12 mouse cellular contexts compared by ENCODE assay signal in genomic region chr10:112315136-112315535, GRCm38 (mm10). TPM values are rescaled to one million over a fixed set of nuclear protein-coding genes. Genes with fewer than 3 reads are reported as not detected.
A peak's percentile ranks its signal among the peaks of the same experiment; 100 is the strongest.
DNase-seq lines count a peak whose midpoint lies in the region; ATAC-seq lines count a peak whose summit lies in the region.
"Had no signal": no experiment of that assay in that cellular context is flagged by ENCODE, and none has a peak within 500 bp of the region (broad histone marks: within the 10 kb centered on the region; RNA-seq: fewer than 3 reads in every experiment).

No protein-coding gene starts in this region.

- no peaks in the 10 kb centered on the region for H3K9me3 ChIP-seq in hindbrain, embryonic 16.5 days (ENCODE audit: control insufficient read depth, low read length)
- no peaks in the 10 kb centered on the region for H3K9me3 ChIP-seq in neural tube, embryonic 14.5 days (ENCODE audit: control insufficient read depth, low read length)
- H3K9me3 ChIP-seq in liver, embryonic 11.5 days (ENCODE audit: control insufficient read depth, low read length), result no peaks in the 10 kb centered on the region
- H3K9me3 ChIP-seq: G1E; liver, embryonic 13.5 days had no signal

- peak; percentile 81 for ATAC-seq in hindbrain, embryonic 16.5 days
- ATAC-seq in neural tube, embryonic 14.5 days (ENCODE audit: low read depth), result peak; percentile 48; the same call in 1 of the 2 replicates
- no peak for ATAC-seq in liver, embryonic 11.5 days (replicated peaks; ENCODE audit: low FRiP score)
- ATAC-seq: intestine, embryonic 16.5 days had no signal

- peak overlapping the region; percentile 31; the same call in 1 of the 2 replicates for H3K9ac ChIP-seq in hindbrain, embryonic 16.5 days (ENCODE audit: low read depth, low read length)
- H3K9ac ChIP-seq in neural tube, embryonic 14.5 days (replicated peaks; ENCODE audit: low read depth, low read length), result no peak overlapping the region; the same call in 1 of the 2 replicates
- no peak overlapping the region for H3K9ac ChIP-seq in liver, embryonic 11.5 days (ENCODE audit: low read depth, low read length)
- H3K9ac ChIP-seq: liver, embryonic 13.5 days had no signal

- WGBS in hindbrain, embryonic 16.5 days, result 18% methylated on average over 11 of the region's 11 CpGs
- WGBS in neural tube, embryonic 14.5 days, result 17% methylated on average over 11 of the region's 11 CpGs
- 64% methylated on average over 11 of the region's 11 CpGs for WGBS in liver, embryonic 11.5 days

- no peaks in the 10 kb centered on the region for H3K36me3 ChIP-seq in hindbrain, embryonic 16.5 days (ENCODE audit: control insufficient read depth, insufficient read depth, low read length)
- H3K36me3 ChIP-seq in neural tube, embryonic 14.5 days (ENCODE audit: control insufficient read depth, insufficient read depth, low read length), result no peaks in the 10 kb centered on the region
- no peaks in the 10 kb centered on the region for H3K36me3 ChIP-seq in liver, embryonic 11.5 days (ENCODE audit: control insufficient read depth, insufficient read depth, low read length)
- H3K36me3 ChIP-seq: G1E; liver, embryonic 13.5 days had no signal

- H3K27me3 ChIP-seq in hindbrain, embryonic 16.5 days (replicated peaks; ENCODE audit: control insufficient read depth, insufficient read depth, low read length), result no peaks in the 10 kb centered on the region
- no peaks in the 10 kb centered on the region for H3K27me3 ChIP-seq in neural tube, embryonic 14.5 days (ENCODE audit: control insufficient read depth, insufficient read depth, low read length)
- no peaks in the 10 kb centered on the region for H3K27me3 ChIP-seq in liver, embryonic 11.5 days (replicated peaks; ENCODE audit: control insufficient read depth, insufficient read depth, low read length)
- H3K27me3 ChIP-seq: liver, embryonic 13.5 days had no signal

- H3K4me3 ChIP-seq in hindbrain, embryonic 16.5 days (ENCODE audit: low read length), result peak overlapping the region; percentile 25
- H3K4me3 ChIP-seq in neural tube, embryonic 14.5 days (ENCODE audit: low read depth, low read length), result peak overlapping the region; percentile 20
- H3K4me3 ChIP-seq in liver, embryonic 11.5 days (ENCODE audit: low read depth, low read length), result no peak overlapping the region
- H3K4me3 ChIP-seq: liver, embryonic 13.5 days had no signal

- peak overlapping the region; percentile 46 for H3K4me2 ChIP-seq in hindbrain, embryonic 16.5 days (ENCODE audit: low read length)
- H3K4me2 ChIP-seq in neural tube, embryonic 14.5 days (ENCODE audit: low read depth, low read length), result peak overlapping the region; percentile 41
- no peak overlapping the region for H3K4me2 ChIP-seq in liver, embryonic 11.5 days
- H3K4me2 ChIP-seq: liver, embryonic 13.5 days had no signal

- peak; percentile 6 for DNase-seq in layer of hippocampus, adult 11-12 months (ENCODE audit: low spot score)
- no peak for DNase-seq in layer of hippocampus, adult 9-10 months (ENCODE audit: low spot score)
- peak; percentile 76 for DNase-seq in embryo, embryonic 10 days (ENCODE audit: low spot score)
- DNase-seq in liver, embryonic 11.5 days (ENCODE audit: low spot score), result no peak
- DNase-seq in thymus, postnatal 14 days, result no peak
- no peak for DNase-seq in adrenal gland, postnatal 25 days
- DNase-seq: cerebellum, adult 11-12 months; liver, embryonic 13.5 days had no signal

- 0 out of 2 replicates have a peak, but pooled peaks cover 4% of the 10 kb centered on the region for H3K4me1 ChIP-seq in hindbrain, embryonic 16.5 days (ENCODE audit: control insufficient read depth, insufficient read depth, low read depth, low read length)
- no peaks in the 10 kb centered on the region for H3K4me1 ChIP-seq in neural tube, embryonic 14.5 days (ENCODE audit: control insufficient read depth, insufficient read depth, low read length)
- H3K4me1 ChIP-seq in liver, embryonic 11.5 days (replicated peaks; ENCODE audit: control insufficient read depth, insufficient read depth, low read length), result no peaks in the 10 kb centered on the region
- H3K4me1 ChIP-seq: liver, embryonic 13.5 days had no signal

- no peak overlapping the region; the same call in 1 of the 2 replicates for H3K27ac ChIP-seq in hindbrain, embryonic 16.5 days (ENCODE audit: low read depth, low read length)
- H3K27ac ChIP-seq in neural tube, embryonic 14.5 days (ENCODE audit: low read depth, low read length), result peak overlapping the region; percentile 52; the same call in 1 of the 2 replicates
- no peak overlapping the region for H3K27ac ChIP-seq in liver, embryonic 11.5 days (ENCODE audit: low read depth, low read length)
- H3K27ac ChIP-seq: liver, embryonic 13.5 days had no signal

RNA-seq across cellular contexts. Expression of gene Kcnc2, which starts 44.2 kb away (rescaled TPM):
- polyA plus RNA-seq in hindbrain, embryonic 16.5 days (2015; fragmentation: Nextera tagmentation; extraction: Ambion mirVana), result 7.5 and 8.1 TPM in 2 replicates
- polyA plus RNA-seq in neural tube, embryonic 14.5 days (2014; fragmentation: Nextera tagmentation; extraction: Ambion mirVana), result 14.5 and 16.5 TPM in 2 replicates
- polyA plus RNA-seq in liver, embryonic 11.5 days (2014; fragmentation: Nextera tagmentation; extraction: Ambion mirVana), result 0.08 and 0.21 TPM in 2 replicates
- 0.39 TPM in 1 of 2 replicates, not detected in the other for total RNA-seq in adrenal gland, postnatal 25 days (2021)
- polyA plus RNA-seq: G1E had no signal

Comparison
In these comparisons a context has a peak if more than half of its experiments do, and no peak if none do; other contexts are left out.
1. DNase-seq: peak in layer of hippocampus, adult 11-12 months (single experiment) and embryo, embryonic 10 days (single experiment); none in layer of hippocampus, adult 9-10 months (single experiment), liver, embryonic 11.5 days (single experiment), thymus, postnatal 14 days (single experiment) and adrenal gland, postnatal 25 days (single experiment).